Mouse (Mus musculus): Measurements from ENCODE around the gene Ncln.

DNA sequence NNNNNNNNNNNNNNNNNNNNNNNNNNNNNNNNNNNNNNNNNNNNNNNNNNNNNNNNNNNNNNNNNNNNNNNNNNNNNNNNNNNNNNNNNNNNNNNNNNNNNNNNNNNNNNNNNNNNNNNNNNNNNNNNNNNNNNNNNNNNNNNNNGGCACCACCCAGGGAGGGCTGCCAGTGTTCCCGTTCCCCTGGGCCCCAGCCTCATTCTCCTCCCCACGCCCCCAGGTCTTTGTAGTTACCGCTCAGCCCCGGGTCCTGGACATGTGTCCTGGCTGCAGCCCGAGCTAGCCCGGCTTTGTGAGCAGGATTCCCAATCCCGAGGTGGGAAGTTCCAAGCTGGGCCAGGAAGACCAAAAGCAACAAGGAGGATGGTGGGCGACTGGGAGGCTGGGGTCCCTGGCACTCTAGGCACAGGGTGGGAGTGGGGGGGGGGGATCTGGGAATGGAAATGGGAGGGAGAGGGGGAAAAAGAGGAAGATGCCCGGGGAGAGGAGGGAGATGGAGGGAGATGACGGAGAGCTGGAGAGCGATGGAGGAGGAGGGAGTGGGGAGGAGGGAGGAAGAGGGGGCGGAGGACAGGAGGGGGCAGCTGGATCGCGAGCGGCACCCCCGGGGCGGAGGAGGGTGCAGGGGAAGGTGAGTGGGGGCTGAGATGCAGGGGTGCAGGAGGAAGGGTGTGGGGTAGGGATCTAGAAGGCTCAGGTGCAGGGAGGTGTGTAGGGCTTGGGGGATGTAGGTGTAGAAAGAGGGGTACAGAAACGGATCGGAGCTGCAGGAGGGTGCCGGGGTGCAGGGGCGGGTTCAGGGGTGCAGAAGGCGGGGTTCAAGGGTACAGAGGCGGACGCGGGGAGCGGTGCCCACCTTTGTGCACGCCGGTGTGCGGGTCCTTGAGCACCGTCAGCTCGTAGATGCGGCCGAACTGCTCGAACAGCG, 14.3 kb downstream of the Ncln start:
- TF ChIP-seq FLI1 (IDR thresholded peaks at IDR 0.05; ENCODE audit: low read length) (no peak), GATA1 (IDR thresholded peaks at IDR 0.05; ENCODE audit: borderline replicate concordance, low read length) (no peak)

Data from megakaryocyte, embryonic 14.5 days (primary cell).